Mouse (Mus musculus) cerebellum, adult 2 months (tissue): ENCODE measurements around the gene Bad. TPM values are rescaled to one million over a fixed set of nuclear protein-coding genes. Genes with fewer than 3 reads are reported as not detected.

ENCODE experiments used
- DNase-seq, 2 experiments: peaks; one replicate each; pipeline ENCODE4 v3.0.0; 2021
- H3K27ac ChIP-seq: fragments of 200-500 bp; 2 replicates; pipeline ENCODE4 v1.5.1; 2012; ENCODE audit warnings: low read length, control low read depth, inconsistent platforms; ENCODE audit not compliant: insufficient read depth
- H3K27me3 ChIP-seq: fragments of 200-500 bp; 2 replicates; pipeline ENCODE4 v1.6.1; 2012; ENCODE audit warnings: inconsistent platforms, mild to moderate bottlenecking, low read length, moderate library complexity; ENCODE audit not compliant: control insufficient read depth, insufficient read depth
- H3K4me1 ChIP-seq: fragments of 200-500 bp; 2 replicates; pipeline ENCODE4 v1.6.1; 2011; ENCODE audit warnings: low read length; ENCODE audit not compliant: control insufficient read depth, insufficient read depth
- H3K4me3 ChIP-seq: fragments of 200-500 bp; replicated peaks from 2 replicates; pipeline ENCODE3; 2011; ENCODE audit warnings: mild to moderate bottlenecking, low read depth, low read length, control low read depth; ENCODE audit not compliant: insufficient read depth
- CTCF ChIP-seq: fragments of 200-500 bp; IDR thresholded peaks from 2 replicates; pipeline ENCODE4 v1.5.1; 2011; ENCODE audit warnings: low read depth, mild to moderate bottlenecking, control low read depth, low read length, moderate library complexity, borderline replicate concordance; ENCODE audit not compliant: insufficient read depth
- POLR2A ChIP-seq: fragments of 200-500 bp; IDR thresholded peaks from 2 replicates; pipeline ENCODE4 v1.6.1; 2011; ENCODE audit warnings: low read length, control low read depth, borderline replicate concordance; ENCODE audit not compliant: insufficient read depth
- WGBS: fragments of 180-500 bp; shearing (Covaris S2); methylation state at CpG from one replicate; pipeline ENCODE4 v1.1.7; 2018; 5-methylcytosine and 5-hydroxymethylcytosine counted together
- polyA plus RNA-seq: library from polyadenylated mRNA; depleted of rRNA; stranded (reverse); fragments of >200 nt; gene quantifications from 2 replicates; pipeline ENCODE4 v1.2.3, GENCODE M21; 2012

Bad gene
- polyA plus RNA-seq, 1 experiment, result 71.6 TPM

- H3K27me3 ChIP-seq, result no peaks in the 10 kb centered on the region
- TF ChIP-seq CTCF (no peak), POLR2A (peak; percentile 66)
- peak; percentile 94 to 96 for DNase-seq
- peak within 1 kb of the TSS; percentile 83 for H3K4me3 ChIP-seq
- H3K27ac ChIP-seq, result peak within 1 kb of the TSS; percentile 67
- WGBS, result 1% methylated on average over 27 of the region's 27 CpGs
- H3K4me1 ChIP-seq, result peaks cover 29% of the 10 kb centered on the region
Observed at GRCm38 (mm10) chr19:6942249-6942691, 609 bp downstream of the Bad start, which contains the start of gene Gpr137. TSS of gene Gpr137 (minus strand) at chr19:6942480.

GRCm38 (mm10) chr19:6942764-6943163 is 1.1 kb downstream of the Bad start:
- Histone ChIP-seq H3K27me3 (no peaks in the 10 kb centered on the region), H3K4me3 (peak overlapping the region; percentile 83), H3K27ac (peak overlapping the region; percentile 67), H3K4me1 (peaks cover 29% of the 10 kb centered on the region)
- no peak for TF ChIP-seq CTCF
- no peak for TF ChIP-seq POLR2A
- no peak for DNase-seq
- WGBS, result 20% methylated on average over 5 of the region's 5 CpGs

- Histone ChIP-seq H3K4me1 (peaks cover 29% of the 10 kb centered on the region), H3K4me3 (no peak overlapping the region), H3K27ac (no peak overlapping the region), H3K27me3 (no peaks in the 10 kb centered on the region)
- TF ChIP-seq POLR2A, result no peak
- TF ChIP-seq CTCF, result no peak
- no peak for DNase-seq
- 91% methylated on average over 6 of the region's 6 CpGs for WGBS
Observed at GRCm38 (mm10) chr19:6943709-6944108, 2.0 kb downstream of the Bad start.

GRCm38 (mm10) chr19:6947742-6948141 is 6.1 kb downstream of the Bad start:
- DNase-seq, result no peak
- TF ChIP-seq POLR2A, result no peak
- no peak for TF ChIP-seq CTCF
- 35% methylated on average over 4 of the region's 4 CpGs for WGBS

GRCm38 (mm10) chr19:6948186-6948585 is 6.5 kb downstream of the Bad start:
- peak overlapping the region; percentile 74 for H3K27ac ChIP-seq
- DNase-seq, result peak; percentile 79 to 88
- H3K4me3 ChIP-seq, result no peak overlapping the region
- 14% methylated on average over 4 of the region's 4 CpGs for WGBS
- no peaks in the 10 kb centered on the region for H3K27me3 ChIP-seq
- TF ChIP-seq POLR2A (no peak), CTCF (no peak)
- H3K4me1 ChIP-seq, result peaks cover 22% of the 10 kb centered on the region

More at GRCm38 (mm10) chr19:6947742-6948141, 6.1 kb downstream of the Bad start:
- no peak overlapping the region for H3K4me3 ChIP-seq
- H3K27me3 ChIP-seq, result no peaks in the 10 kb centered on the region
- peaks cover 20% of the 10 kb centered on the region for H3K4me1 ChIP-seq
- peak overlapping the region; percentile 74 for H3K27ac ChIP-seq

GRCm38 (mm10) chr19:6949532-6949931 is 7.9 kb downstream of the Bad start:
- 87% methylated on average over 5 of the region's 5 CpGs for WGBS
- H3K27ac ChIP-seq, result no peak overlapping the region
- no peak for TF ChIP-seq CTCF
- TF ChIP-seq POLR2A, result no peak

GRCm38 (mm10) chr19:6949951-6950350 is 8.3 kb downstream of the Bad start:
- no peak overlapping the region for H3K4me3 ChIP-seq
- no peaks in the 10 kb centered on the region for H3K27me3 ChIP-seq
- peaks cover 22% of the 10 kb centered on the region for H3K4me1 ChIP-seq
- no peak overlapping the region for H3K27ac ChIP-seq
- TF ChIP-seq CTCF (no peak), POLR2A (no peak)
- WGBS, result 36% methylated on average over 5 of the region's 5 CpGs
- no peak for DNase-seq

More at GRCm38 (mm10) chr19:6949532-6949931, 7.9 kb downstream of the Bad start:
- Histone ChIP-seq H3K4me1 (peaks cover 22% of the 10 kb centered on the region), H3K4me3 (no peak overlapping the region), H3K27me3 (no peaks in the 10 kb centered on the region)
- DNase-seq, result no peak

GRCm38 (mm10) chr19:6950613-6951153 is 9.0 kb downstream of the Bad start:
- DNase-seq, result peak; percentile 77 to 78
- H3K4me3 ChIP-seq, result peak overlapping the region; percentile 97
- WGBS, result under 1% methylated on average over 28 of the region's 28 CpGs
- peaks cover 22% of the 10 kb centered on the region for H3K4me1 ChIP-seq
- TF ChIP-seq CTCF (no peak), POLR2A (peak; percentile 81; the same call in 1 of the 2 replicates)
- no peaks in the 10 kb centered on the region for H3K27me3 ChIP-seq
- H3K27ac ChIP-seq, result peak overlapping the region; percentile 79
